Mouse (Mus musculus) heart, embryonic 12.5 days (tissue): Measurements from ENCODE around the gene Scn11a. TPM values are rescaled to one million over a fixed set of nuclear protein-coding genes. Genes with fewer than 3 reads are reported as not detected.

Experiments
- ATAC-seq: fragments of 200-750 bp; cut with Nextera tagmentation; 2 replicates; pipeline ENCODE4 v1.8.0; 2017; ENCODE audit warnings: moderate TSS enrichment, moderate library complexity; ENCODE audit not compliant: insufficient number of reproducible peaks, low FRiP score
- H3K27ac ChIP-seq: fragments of 300-500 bp; sonication (generic); 2 replicates; pipeline ENCODE4 v1.5.1; 2016; ENCODE audit warnings: mild to moderate bottlenecking, moderate library complexity; ENCODE audit not compliant: poor library complexity, severe bottlenecking
- H3K27me3 ChIP-seq: fragments of 300-500 bp; sonication (generic); replicated peaks from 2 replicates; pipeline ENCODE4 v1.6.1; 2016; ENCODE audit warnings: mild to moderate bottlenecking, moderate library complexity
- H3K36me3 ChIP-seq: fragments of 300-500 bp; sonication (generic); 2 replicates; pipeline ENCODE4 v1.6.1; 2016; ENCODE audit warnings: mild to moderate bottlenecking, moderate library complexity
- H3K4me1 ChIP-seq: fragments of 300-500 bp; sonication (generic); replicated peaks from 2 replicates; pipeline ENCODE4 v1.6.1; 2016; ENCODE audit warnings: mild to moderate bottlenecking
- H3K4me2 ChIP-seq: fragments of 300-500 bp; sonication (generic); 2 replicates; pipeline ENCODE4 v1.6.1; 2016; ENCODE audit warnings: mild to moderate bottlenecking, moderate library complexity
- H3K4me3 ChIP-seq: fragments of 300-500 bp; sonication (generic); 2 replicates; pipeline ENCODE4 v1.5.1; 2016; ENCODE audit warnings: mild to moderate bottlenecking
- H3K9ac ChIP-seq: fragments of 300-500 bp; sonication (generic); 2 replicates; pipeline ENCODE4 v1.6.1; 2016; ENCODE audit warnings: mild to moderate bottlenecking, moderate library complexity
- H3K9me3 ChIP-seq: fragments of 300-500 bp; sonication (generic); replicated peaks from 2 replicates; pipeline ENCODE4 v1.6.1; 2016; ENCODE audit warnings: mild to moderate bottlenecking, moderate library complexity
- WGBS: fragments of 180-500 bp; shearing (Covaris S2); methylation state at CpG from one replicate; pipeline ENCODE4 v1.1.7; 2016; 5-methylcytosine and 5-hydroxymethylcytosine counted together
- polyA plus RNA-seq: library from polyadenylated mRNA; unstranded; fragments of >200 nt; fragmentation: Nextera tagmentation; extraction: Ambion mirVana; gene quantifications from 2 replicates; pipeline ENCODE4 v1.2.1, GENCODE M21; 2016

The Scn11a gene
- polyA plus RNA-seq, 1 experiment from 2014 or later = not detected

DNA sequence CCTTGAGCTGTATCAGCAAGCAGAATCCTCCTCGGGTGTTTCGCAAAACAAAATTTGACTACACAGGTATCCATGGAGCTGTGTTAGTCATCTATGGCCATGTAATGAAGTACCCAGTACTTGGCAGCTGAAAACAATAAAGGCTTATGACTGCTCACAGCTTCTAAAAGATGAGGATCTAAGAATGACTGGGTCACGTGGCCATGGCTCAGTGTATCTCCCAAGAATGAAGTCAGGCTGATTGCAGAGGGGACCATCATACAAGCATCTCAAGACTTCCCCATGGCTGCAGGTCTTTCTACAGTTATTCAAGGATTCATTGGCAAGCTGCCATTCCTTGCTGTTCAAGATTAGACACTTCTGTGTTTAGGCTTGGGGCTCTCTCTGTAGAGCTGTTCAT lies 81.9 kb downstream of the Scn11a start:
- Histone ChIP-seq H3K27ac (no peak overlapping the region), H3K27me3 (0 out of 2 replicates have a peak, but pooled peaks cover 4% of the 10 kb centered on the region), H3K4me2 (no peak overlapping the region), H3K36me3 (no peaks in the 10 kb centered on the region), H3K9me3 (peaks cover 8% of the 10 kb centered on the region; the same call in 1 of the 2 replicates), H3K4me1 (peaks cover 8% of the 10 kb centered on the region), H3K9ac (no peak overlapping the region), H3K4me3 (no peak overlapping the region)
- 68% methylated on average over 3 of the region's 3 CpGs for WGBS
- ATAC-seq = no peak

DNA sequence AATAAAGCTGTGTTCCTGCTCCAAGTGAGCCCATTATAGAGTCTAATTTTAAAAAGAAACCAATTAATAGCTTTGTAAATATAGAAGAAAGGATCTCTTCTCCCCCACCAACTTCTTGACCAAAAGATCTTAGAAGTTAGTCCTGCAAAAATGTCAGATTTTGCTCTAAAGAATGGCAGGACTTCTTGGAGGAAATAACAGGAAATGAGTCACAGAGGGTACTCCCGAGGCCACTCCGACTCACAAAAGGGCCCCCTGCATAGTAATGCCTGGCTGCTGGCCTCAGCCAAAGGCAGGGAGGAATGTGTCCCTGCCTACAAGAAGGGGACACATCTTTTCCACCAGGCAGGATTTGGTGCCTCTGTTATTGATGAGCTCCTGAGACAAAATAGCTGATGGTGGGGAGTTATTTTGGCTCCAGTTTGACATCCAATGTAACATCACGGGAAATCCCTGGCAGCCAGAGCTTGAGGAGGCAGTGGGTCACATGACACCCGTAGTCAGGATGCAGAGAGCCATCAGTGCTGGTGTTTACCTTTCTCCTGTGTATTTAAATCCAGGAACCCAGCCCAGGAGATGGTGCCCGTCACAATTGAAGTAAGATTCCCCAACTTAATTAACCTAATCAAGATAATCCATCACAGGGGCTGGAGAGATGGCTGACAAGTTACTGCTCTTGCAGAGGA lies 84.0 kb downstream of the Scn11a start:
- no peaks in the 10 kb centered on the region for H3K36me3 ChIP-seq
- WGBS = 42% methylated on average over 5 of the region's 5 CpGs
- H3K9me3 ChIP-seq = no peaks in the 10 kb centered on the region
- H3K4me1 ChIP-seq = peaks cover 8% of the 10 kb centered on the region
- no peak for ATAC-seq
- no peak overlapping the region for H3K9ac ChIP-seq
- H3K27ac ChIP-seq = no peak overlapping the region
- H3K27me3 ChIP-seq = 0 out of 2 replicates have a peak, but pooled peaks cover 4% of the 10 kb centered on the region
- H3K4me2 ChIP-seq = no peak overlapping the region
- H3K4me3 ChIP-seq = no peak overlapping the region

DNA sequence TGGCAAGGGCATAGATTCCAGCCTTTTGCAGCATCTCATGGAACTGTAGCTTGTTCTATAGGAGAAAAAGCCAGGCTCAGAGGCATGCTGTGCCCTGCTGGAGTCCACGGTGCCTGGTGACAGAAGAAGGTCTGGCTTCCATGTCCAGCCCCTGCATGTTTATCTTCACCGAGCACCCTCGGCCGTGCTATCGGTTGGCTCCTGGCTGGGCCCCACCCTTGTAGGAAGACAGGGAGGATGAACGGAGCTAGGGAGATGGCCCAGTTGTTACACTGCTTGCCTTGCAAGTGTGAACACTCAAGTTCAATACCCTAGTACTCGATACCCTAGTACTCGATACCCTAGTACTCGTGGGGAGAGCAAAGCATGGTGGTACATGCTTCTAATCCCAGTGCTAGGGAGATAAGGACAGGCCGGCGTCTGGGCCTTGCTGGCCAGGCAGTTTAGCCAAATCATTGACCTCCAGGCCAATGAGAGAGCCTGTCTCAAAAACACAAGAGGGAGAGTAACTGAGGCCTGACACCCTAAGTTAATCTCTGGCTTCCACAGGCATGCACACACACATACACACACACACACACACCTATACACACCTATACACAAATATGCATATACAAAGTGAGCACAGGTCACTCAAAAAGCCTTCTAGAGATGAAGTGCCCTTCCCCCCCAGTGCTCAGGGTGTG lies 96.7 kb downstream of the Scn11a start:
- 0 out of 2 replicates have a peak, but pooled peaks cover 3% of the 10 kb centered on the region for H3K27me3 ChIP-seq
- H3K36me3 ChIP-seq = no peaks in the 10 kb centered on the region
- H3K27ac ChIP-seq = no peak overlapping the region
- WGBS = 58% methylated on average over 11 of the region's 11 CpGs
- H3K4me1 ChIP-seq = peaks cover 7% of the 10 kb centered on the region
- no peak overlapping the region for H3K4me2 ChIP-seq
- peak; percentile 89 for ATAC-seq
- no peak overlapping the region for H3K9ac ChIP-seq
- H3K4me3 ChIP-seq = no peak overlapping the region
- no peaks in the 10 kb centered on the region for H3K9me3 ChIP-seq

DNA sequence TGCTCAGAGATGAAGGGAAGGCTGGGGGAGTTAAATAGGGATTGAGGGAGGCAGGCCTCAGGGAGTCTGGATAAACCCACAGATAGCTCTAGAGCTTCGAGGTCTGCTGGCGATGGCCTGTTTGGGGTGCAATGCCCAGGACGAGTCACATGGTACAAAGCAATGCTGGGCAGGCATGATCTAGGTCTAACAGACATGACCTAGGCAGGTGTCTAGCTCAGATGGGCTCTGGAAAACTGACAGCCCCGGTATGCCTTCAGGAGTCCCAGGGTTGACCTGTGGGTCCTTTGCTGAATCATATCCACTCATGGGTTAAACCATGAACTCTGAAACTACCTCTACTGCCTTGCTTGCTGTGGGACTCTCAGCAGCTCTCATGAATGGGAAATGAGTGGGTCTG lies 98.3 kb downstream of the Scn11a start:
- 83% methylated on average over 4 of the region's 4 CpGs for WGBS
- Histone ChIP-seq H3K9me3 (no peaks in the 10 kb centered on the region), H3K27ac (no peak overlapping the region), H3K9ac (no peak overlapping the region), H3K4me1 (peaks cover 7% of the 10 kb centered on the region), H3K27me3 (0 out of 2 replicates have a peak, but pooled peaks cover 3% of the 10 kb centered on the region), H3K4me3 (no peak overlapping the region), H3K4me2 (no peak overlapping the region), H3K36me3 (no peaks in the 10 kb centered on the region)
- ATAC-seq = no peak

DNA sequence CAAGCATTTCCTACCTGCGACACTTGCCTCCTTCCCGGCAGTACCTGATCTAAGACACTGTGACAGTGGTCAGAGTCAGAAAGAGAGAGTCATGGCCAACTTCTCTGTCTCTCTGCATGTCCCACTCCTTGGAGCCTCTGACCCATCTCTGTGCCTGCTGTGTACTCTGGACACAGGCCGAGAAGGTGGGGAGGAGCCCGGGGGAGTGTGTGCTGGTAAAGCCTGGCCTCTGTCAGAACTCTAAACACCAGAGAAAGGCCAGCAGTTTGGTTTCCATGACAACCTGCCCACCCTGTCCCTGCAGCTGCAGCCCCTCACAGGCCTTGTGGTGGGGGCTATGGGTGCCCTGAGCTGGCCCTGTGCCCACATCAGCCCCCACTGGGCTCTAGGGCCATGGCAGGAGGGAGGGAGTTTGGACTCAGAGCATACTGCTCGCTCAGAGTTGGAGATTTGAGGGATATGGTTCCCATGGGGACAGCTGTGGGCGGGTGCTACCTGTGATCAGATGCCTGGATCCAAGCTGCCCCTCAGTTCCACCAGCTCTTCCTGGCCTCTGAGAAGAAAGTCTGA lies 99.9 kb downstream of the Scn11a start:
- Histone ChIP-seq H3K4me2 (no peak overlapping the region), H3K36me3 (no peaks in the 10 kb centered on the region), H3K9me3 (no peaks in the 10 kb centered on the region), H3K4me3 (no peak overlapping the region), H3K27me3 (peaks cover 10% of the 10 kb centered on the region; the same call in 1 of the 2 replicates), H3K4me1 (peaks cover 7% of the 10 kb centered on the region), H3K27ac (no peak overlapping the region), H3K9ac (no peak overlapping the region)
- no peak for ATAC-seq
- WGBS = 67% methylated on average over 6 of the region's 6 CpGs

DNA sequence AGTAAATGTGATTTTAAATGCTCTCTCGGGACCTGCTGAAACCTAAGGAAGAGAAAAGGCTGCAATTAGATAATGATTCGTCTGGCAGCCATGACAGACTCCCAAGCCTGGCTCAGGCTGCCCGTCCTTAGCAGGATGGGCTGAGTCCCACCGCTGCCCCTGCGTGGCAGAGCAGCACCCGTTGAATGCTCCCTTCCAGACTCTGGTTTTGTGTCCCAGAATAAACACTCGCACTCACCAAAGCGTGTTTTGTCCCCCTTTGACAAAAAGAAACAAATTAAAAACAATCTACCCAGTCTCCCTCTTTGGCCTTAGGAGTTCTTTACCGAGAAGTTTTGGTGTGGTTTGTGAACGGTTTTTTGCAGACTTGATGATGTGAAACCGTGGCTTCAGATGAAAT lies 106.0 kb downstream of the Scn11a start, which contains the start of gene Scn10a:
TSS of gene Scn10a (minus strand) at position 101 of the 400 bp plus-strand sequence.
- H3K4me2 ChIP-seq = no peak within 1 kb of the TSS
- H3K27ac ChIP-seq = no peak within 1 kb of the TSS
- H3K4me1 ChIP-seq = no peaks in the 10 kb centered on the region
- no peaks in the 10 kb centered on the region for H3K36me3 ChIP-seq
- no peak for ATAC-seq
- WGBS = 77% methylated on average over 11 of the region's 11 CpGs
- H3K4me3 ChIP-seq = no peak within 1 kb of the TSS
- H3K27me3 ChIP-seq = peaks cover 10% of the 10 kb centered on the region; the same call in 1 of the 2 replicates
- no peak within 1 kb of the TSS for H3K9ac ChIP-seq
- no peaks in the 10 kb centered on the region for H3K9me3 ChIP-seq

DNA sequence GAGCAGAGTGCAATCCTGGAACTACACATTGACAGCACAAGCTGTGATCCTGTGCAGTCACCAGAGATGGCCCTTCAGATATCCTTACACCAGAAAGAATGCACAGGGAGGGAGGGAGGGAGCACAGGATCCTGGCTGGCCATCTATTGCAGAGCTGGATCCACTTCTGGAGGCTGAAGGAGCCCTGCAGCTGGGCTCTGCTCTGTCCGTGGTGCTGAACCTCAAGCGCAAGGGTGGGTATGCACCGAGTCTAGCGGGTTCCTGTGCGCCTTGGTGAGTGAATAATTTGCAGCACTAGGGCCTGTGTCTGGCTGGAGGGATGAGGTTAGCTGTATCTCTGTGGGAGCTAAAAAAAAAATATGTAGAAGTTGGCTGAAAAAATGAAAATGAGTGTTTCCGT lies 118.6 kb downstream of the Scn11a start:
- H3K27me3 ChIP-seq = 0 out of 2 replicates have a peak, but pooled peaks cover 2% of the 10 kb centered on the region
- H3K9me3 ChIP-seq = no peaks in the 10 kb centered on the region
- 0 out of 2 replicates have a peak, but pooled peaks have one; percentile 48 for ATAC-seq
- H3K4me3 ChIP-seq = no peak overlapping the region
- 13% methylated on average over 6 of the region's 6 CpGs for WGBS
- H3K4me2 ChIP-seq = no peak overlapping the region
- no peak overlapping the region for H3K9ac ChIP-seq
- H3K4me1 ChIP-seq = no peaks in the 10 kb centered on the region
- no peak overlapping the region for H3K27ac ChIP-seq
- H3K36me3 ChIP-seq = no peaks in the 10 kb centered on the region

Other genes with a start within 250 kb of the Scn11a start
- gene Scn5a, start 246.4 kb downstream of the Scn11a start, polyA plus RNA-seq = 15.9 and 18.9 TPM in 2 replicates
- gene Scn10a, start 106.1 kb downstream of the Scn11a start, polyA plus RNA-seq = 0.86 and 1.1 TPM in 2 replicates
- gene Wdr48, start 69.4 kb upstream of the Scn11a start, polyA plus RNA-seq = 46.0 and 46.5 TPM in 2 replicates
- gene Gorasp1, start 112.1 kb upstream of the Scn11a start, polyA plus RNA-seq = 21.7 and 21.8 TPM in 2 replicates
- gene Ttc21a, start 112.2 kb upstream of the Scn11a start, polyA plus RNA-seq = 0.23 and 0.53 TPM in 2 replicates
- gene Csrnp1, start 159.2 kb upstream of the Scn11a start, polyA plus RNA-seq = 8.2 TPM in 2 replicates
- 82.9 and 92.6 TPM in 2 replicates for gene Xirp1, start 198.1 kb upstream of the Scn11a start, polyA plus RNA-seq
- 4.4 and 4.9 TPM in 2 replicates for gene Cx3cr1, start 244.4 kb upstream of the Scn11a start, polyA plus RNA-seq